Mouse (Mus musculus): ENCODE measurements around the gene Slit3. TPM values are rescaled to one million over a fixed set of nuclear protein-coding genes. Genes with fewer than 3 reads are reported as not detected.
A peak's percentile ranks its signal among the peaks of the same experiment; 100 is the strongest.

The Slit3 gene
- polyA plus RNA-seq, 1 experiment from 2014 or later: 50.0 TPM

DNA sequence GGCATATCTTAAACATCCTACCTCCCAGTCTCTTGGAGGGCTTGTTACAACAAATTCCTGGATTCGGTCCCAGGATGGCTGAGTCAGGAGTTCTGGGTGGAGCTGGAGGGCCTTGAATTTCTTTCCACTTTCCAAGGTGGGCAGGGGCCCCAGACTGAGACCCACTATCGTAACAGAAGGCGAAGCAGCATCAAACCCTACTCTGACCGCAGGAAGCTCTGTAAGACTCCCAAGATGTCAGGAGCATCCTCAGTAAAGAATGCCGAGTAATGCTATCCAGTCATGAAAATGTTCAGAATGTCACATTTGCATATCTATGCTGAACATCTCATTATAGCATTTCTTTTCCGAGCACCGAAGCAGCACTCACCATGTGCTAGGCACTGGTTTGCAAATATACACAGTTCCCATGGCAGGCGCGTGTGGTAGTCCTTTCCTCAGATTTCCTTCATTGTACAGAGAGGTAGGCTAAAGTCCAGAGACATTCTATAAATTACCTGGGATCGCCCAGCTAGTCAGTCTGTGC lies 140.6 kb downstream of the Slit3 start:
- H3K9me3 ChIP-seq (replicated peaks): no peaks in the 10 kb centered on the region; the same call in 1 of the 2 replicates
- H3K27me3 ChIP-seq: no peaks in the 10 kb centered on the region
- 82% methylated on average over 10 of the region's 10 CpGs for WGBS
- ATAC-seq (ENCODE audit: low FRiP score): no peak
- H3K4me2 ChIP-seq (replicated peaks): no peak overlapping the region
- no peak overlapping the region for H3K4me3 ChIP-seq
- no peaks in the 10 kb centered on the region for H3K36me3 ChIP-seq
- no peak overlapping the region for H3K9ac ChIP-seq
- no peak overlapping the region for H3K27ac ChIP-seq
- peaks cover 9% of the 10 kb centered on the region for H3K4me1 ChIP-seq

DNA sequence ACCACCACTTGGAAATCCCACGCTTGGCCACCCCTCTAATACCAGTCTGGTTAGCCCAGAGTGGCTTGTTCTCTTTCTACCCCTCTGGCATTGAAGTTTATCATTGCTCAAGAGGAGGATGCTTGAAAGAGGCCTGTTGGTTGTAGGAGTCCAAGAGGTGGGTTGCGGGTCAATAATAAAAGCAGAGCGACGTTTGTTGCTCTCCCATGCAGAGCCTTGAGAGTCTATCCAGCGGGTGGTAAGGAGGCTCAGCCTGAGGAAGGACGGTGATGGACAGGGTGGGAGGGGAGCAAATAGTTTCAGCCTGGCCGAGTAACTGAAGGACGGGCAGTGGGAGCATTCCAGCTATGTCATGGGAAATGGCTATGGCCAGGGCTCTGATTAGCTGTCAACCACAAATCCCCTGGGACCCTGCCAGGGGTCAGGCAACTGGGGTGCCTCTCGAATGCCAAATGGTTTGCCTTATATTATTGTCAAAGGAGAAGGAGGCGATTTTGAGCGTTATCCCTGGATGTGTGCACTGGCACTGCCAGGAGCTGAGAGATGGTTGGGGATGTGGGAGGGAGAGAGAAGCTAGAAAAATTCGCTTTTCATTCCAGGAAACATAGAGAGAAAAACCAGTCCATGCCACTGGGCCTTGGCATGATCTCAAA lies 141.4 kb downstream of the Slit3 start:
- H3K27ac ChIP-seq: no peak overlapping the region
- peaks cover 9% of the 10 kb centered on the region for H3K4me1 ChIP-seq
- 51% methylated on average over 12 of the region's 12 CpGs for WGBS
- no peak overlapping the region for H3K4me2 ChIP-seq (replicated peaks)
- no peak for ATAC-seq (ENCODE audit: low FRiP score)
- no peaks in the 10 kb centered on the region; the same call in 1 of the 2 replicates for H3K9me3 ChIP-seq (replicated peaks)
- H3K9ac ChIP-seq: no peak overlapping the region
- no peak overlapping the region for H3K4me3 ChIP-seq
- no peaks in the 10 kb centered on the region for H3K27me3 ChIP-seq
- no peaks in the 10 kb centered on the region for H3K36me3 ChIP-seq

DNA sequence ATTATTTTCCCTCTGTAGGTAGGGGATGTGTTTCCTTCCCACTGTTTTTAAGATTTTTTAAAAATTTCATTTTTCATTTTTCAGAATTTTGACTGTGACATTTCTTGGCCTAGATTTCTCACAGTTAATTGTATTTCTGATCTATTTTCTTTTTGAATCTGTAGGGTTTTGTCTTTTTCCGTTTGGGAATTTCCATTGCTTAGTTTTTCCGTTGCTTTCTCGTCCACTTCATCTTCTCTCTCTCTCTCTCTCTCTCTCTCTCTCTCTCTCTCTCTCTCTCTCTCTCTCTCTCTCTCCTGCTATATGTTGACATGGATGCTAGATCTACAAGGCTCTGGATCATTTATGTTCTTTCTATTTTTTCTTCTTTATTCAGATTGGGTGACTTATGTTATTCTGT lies 143.7 kb downstream of the Slit3 start:
- H3K4me2 ChIP-seq (replicated peaks): no peak overlapping the region
- no peaks in the 10 kb centered on the region; the same call in 1 of the 2 replicates for H3K9me3 ChIP-seq (replicated peaks)
- ATAC-seq (ENCODE audit: low FRiP score): no peak
- no peak overlapping the region for H3K4me3 ChIP-seq
- H3K27me3 ChIP-seq: no peaks in the 10 kb centered on the region
- peaks cover 9% of the 10 kb centered on the region for H3K4me1 ChIP-seq
- no peaks in the 10 kb centered on the region for H3K36me3 ChIP-seq
- WGBS: 94% methylated on average over 3 of the region's 3 CpGs
- H3K27ac ChIP-seq: no peak overlapping the region
- H3K9ac ChIP-seq: no peak overlapping the region

- 80% methylated on average over 9 of the region's 9 CpGs for WGBS
- Histone ChIP-seq H3K9me3 (replicated peaks) (no peaks in the 10 kb centered on the region), H3K4me3 (no peak overlapping the region), H3K27ac (no peak overlapping the region), H3K36me3 (no peaks in the 10 kb centered on the region), H3K27me3 (no peaks in the 10 kb centered on the region), H3K4me1 (peaks cover 15% of the 10 kb centered on the region), H3K9ac (no peak overlapping the region), H3K4me2 (replicated peaks) (no peak overlapping the region)
- ATAC-seq (ENCODE audit: low FRiP score): no peak
These were observed 149.4 kb downstream of the Slit3 start for GRCm38 (mm10) chr11:35270396-35270795.

DNA sequence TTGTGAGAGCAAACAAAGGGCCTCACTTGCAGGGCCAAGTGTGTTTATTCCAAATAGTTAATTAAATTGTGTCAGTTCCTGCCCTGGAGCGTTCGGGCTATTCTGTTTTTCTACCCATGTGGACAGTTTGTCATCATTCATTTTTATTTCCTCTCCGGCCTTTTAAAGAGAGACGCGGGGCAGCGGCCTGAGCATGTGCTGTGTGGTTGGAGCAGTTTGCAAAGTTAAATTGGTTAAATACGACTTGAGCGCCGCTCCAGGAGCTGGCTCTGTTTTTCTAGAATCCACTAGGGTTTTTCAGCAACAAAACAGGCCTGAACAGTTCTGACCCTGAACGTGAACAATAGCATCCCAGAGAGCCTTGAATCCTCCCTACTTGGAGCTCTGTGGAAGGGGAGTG lies 152.4 kb downstream of the Slit3 start:
- H3K27me3 ChIP-seq: no peaks in the 10 kb centered on the region
- peaks cover 20% of the 10 kb centered on the region for H3K4me1 ChIP-seq
- H3K4me3 ChIP-seq: no peak overlapping the region
- H3K9ac ChIP-seq: no peak overlapping the region
- no peaks in the 10 kb centered on the region for H3K36me3 ChIP-seq
- 37% methylated on average over 10 of the region's 10 CpGs for WGBS
- no peak overlapping the region for H3K27ac ChIP-seq
- no peak for ATAC-seq (ENCODE audit: low FRiP score)
- H3K9me3 ChIP-seq (replicated peaks): no peaks in the 10 kb centered on the region
- H3K4me2 ChIP-seq (replicated peaks): no peak overlapping the region

DNA sequence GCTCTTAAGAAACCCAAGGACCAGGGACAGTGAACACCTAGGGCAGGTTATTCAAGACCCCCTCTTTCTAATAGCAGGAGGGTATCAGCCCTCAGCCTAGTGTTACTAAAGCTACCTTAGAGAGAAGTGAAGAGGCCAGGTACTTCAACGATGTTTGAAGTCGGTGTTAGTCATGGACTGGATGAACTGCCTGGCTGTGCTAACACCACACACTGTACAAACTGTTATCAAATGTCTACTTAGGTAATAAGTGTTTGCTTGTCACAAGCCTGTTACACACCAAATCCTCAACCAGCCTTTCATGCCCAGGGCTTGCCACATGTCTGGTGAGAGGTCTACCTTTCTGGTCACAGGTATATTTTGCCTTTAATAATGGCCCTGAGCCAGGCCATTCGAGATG lies 153.0 kb downstream of the Slit3 start:
- WGBS: 95% methylated on average over 3 of the region's 3 CpGs
- H3K27ac ChIP-seq: no peak overlapping the region
- no peaks in the 10 kb centered on the region for H3K27me3 ChIP-seq
- no peaks in the 10 kb centered on the region for H3K36me3 ChIP-seq
- H3K4me1 ChIP-seq: peaks cover 21% of the 10 kb centered on the region
- no peak overlapping the region for H3K4me2 ChIP-seq (replicated peaks)
- ATAC-seq (ENCODE audit: low FRiP score): no peak
- no peaks in the 10 kb centered on the region for H3K9me3 ChIP-seq (replicated peaks)
- no peak overlapping the region for H3K9ac ChIP-seq
- no peak overlapping the region for H3K4me3 ChIP-seq

- Histone ChIP-seq H3K27me3 (no peaks in the 10 kb centered on the region), H3K4me1 (peaks cover 21% of the 10 kb centered on the region), H3K27ac (no peak overlapping the region), H3K4me3 (no peak overlapping the region), H3K9ac (no peak overlapping the region), H3K9me3 (replicated peaks) (no peaks in the 10 kb centered on the region), H3K4me2 (replicated peaks) (no peak overlapping the region), H3K36me3 (no peaks in the 10 kb centered on the region)
- ATAC-seq (ENCODE audit: low FRiP score): no peak
- 90% methylated on average over 7 of the region's 7 CpGs for WGBS
These were observed 154.3 kb downstream of the Slit3 start for GRCm38 (mm10) chr11:35275300-35275699.

DNA sequence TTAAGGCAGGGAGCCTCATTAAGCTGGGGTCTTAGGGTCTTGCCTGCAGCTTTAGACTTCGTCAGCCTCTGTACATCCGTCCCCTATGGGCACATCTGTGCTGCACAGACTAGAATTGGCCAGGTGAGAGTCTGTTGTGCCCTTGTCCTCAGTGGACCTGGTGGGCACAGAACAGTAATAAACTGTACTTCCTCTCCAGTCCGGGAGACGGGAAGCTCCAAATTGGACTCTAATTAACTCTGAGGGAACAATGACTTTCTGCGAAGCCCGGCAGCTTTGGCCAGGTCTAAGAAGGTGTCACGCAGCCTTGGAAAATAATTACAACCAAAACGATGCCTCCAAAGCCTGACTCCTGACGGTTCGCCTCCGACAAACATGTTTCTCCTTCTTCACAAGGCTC lies 155.0 kb downstream of the Slit3 start:
- Histone ChIP-seq H3K4me3 (no peak overlapping the region), H3K27me3 (no peaks in the 10 kb centered on the region; the same call in 1 of the 2 replicates), H3K9ac (no peak overlapping the region), H3K4me1 (peaks cover 21% of the 10 kb centered on the region), H3K4me2 (replicated peaks) (no peak overlapping the region), H3K36me3 (no peaks in the 10 kb centered on the region), H3K9me3 (replicated peaks) (no peaks in the 10 kb centered on the region), H3K27ac (no peak overlapping the region)
- no peak for ATAC-seq (ENCODE audit: low FRiP score)
- 80% methylated on average over 11 of the region's 11 CpGs for WGBS

DNA sequence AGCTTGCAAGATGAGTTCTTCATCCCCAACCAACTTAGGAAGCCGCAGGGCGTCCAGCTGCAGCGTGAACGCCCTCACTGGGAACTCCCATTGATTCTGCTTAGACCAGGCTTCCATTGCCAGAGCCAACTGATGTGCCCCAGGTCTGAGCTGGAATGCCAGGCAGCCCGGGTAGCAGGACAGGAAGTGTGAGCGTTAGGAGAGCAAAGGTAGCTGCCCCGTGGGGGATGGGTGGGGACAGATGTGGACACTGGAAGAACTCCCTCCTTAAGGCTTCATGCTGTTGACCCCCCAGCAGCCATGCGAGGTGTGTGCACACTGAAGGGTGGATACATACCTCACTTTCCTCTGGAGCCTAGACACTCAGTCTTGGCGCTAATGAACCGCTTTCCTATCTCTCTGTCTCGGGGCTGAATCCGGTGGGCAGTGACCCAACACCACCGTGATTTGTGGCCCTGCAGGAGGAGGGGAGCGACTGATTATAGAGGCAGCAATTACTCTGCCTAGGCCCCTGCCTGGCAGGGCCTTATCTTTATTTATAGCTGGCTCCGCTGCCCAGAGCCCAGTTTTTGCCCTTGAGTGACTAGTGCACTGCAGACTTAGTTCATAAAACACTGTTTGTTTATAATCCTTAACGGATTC lies 157.2 kb downstream of the Slit3 start:
- no peak overlapping the region for H3K27ac ChIP-seq
- ATAC-seq (ENCODE audit: low FRiP score): no peak

DNA sequence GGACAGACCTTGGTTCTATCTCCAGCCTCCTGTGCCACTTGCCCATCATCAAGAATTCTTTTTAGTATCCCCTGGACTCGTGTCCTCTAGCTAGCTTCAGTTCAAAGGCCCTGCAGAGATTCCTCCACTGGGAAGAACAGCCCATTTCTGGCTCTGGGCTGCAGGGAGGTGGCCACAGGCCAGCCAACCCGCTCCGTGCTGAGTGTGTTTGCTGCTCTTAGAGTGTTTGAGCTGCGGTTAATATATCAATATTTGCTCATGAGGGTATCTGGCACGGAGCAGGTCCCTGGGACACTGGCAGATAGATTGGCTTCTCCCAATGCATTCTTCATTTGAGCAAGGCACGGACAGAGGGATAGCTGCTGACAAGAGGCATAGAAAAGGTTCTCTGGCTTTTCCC lies 159.8 kb downstream of the Slit3 start:
- peaks cover 22% of the 10 kb centered on the region for H3K4me1 ChIP-seq
- no peak overlapping the region for H3K4me3 ChIP-seq
- no peak overlapping the region for H3K9ac ChIP-seq
- no peak overlapping the region for H3K4me2 ChIP-seq (replicated peaks)
- ATAC-seq (ENCODE audit: low FRiP score): no peak
- H3K9me3 ChIP-seq (replicated peaks): no peaks in the 10 kb centered on the region
- no peaks in the 10 kb centered on the region for H3K36me3 ChIP-seq
- H3K27me3 ChIP-seq: peaks cover 4% of the 10 kb centered on the region
- 90% methylated on average over 6 of the region's 6 CpGs for WGBS
- H3K27ac ChIP-seq: no peak overlapping the region

More for the DNA sequence above, 157.2 kb downstream of the Slit3 start:
- H3K4me3 ChIP-seq: no peak overlapping the region
- H3K9ac ChIP-seq: no peak overlapping the region
- H3K4me1 ChIP-seq: peaks cover 22% of the 10 kb centered on the region
- no peak overlapping the region for H3K4me2 ChIP-seq (replicated peaks)
- H3K9me3 ChIP-seq (replicated peaks): no peaks in the 10 kb centered on the region
- H3K36me3 ChIP-seq: no peaks in the 10 kb centered on the region
- WGBS: 75% methylated on average over 16 of the region's 16 CpGs
- peaks cover 4% of the 10 kb centered on the region for H3K27me3 ChIP-seq

DNA sequence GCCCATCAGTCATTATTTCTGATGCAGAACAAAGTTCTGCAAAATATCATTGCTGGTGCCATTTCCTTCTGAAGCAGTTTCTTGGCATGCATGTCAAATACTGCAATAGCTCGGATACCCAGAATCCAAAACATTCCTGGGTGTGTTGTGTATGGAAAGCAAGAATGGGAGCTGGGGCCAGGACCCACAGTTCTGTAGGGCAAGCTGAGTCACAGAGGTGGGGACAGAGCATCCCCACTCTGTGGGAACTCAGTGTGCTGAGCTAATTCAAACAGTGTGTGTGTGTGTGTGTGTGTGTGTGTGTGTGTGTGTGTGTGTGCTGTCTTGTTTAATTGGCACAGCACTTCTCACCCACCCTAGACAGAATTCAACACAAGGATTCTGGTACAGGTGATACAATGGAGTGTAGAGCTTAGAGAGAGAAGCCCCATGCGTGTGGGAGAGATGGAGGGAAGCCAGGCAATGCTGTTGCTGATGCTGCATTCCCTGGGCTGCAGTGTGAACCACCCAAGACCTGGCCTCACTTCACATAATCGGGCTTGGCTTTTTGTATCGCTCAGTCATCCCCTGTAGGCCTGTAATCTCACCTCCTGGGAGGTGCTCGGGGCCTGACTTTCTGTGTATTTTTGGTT lies 161.1 kb downstream of the Slit3 start:
- 78% methylated on average over 5 of the region's 5 CpGs for WGBS

DNA sequence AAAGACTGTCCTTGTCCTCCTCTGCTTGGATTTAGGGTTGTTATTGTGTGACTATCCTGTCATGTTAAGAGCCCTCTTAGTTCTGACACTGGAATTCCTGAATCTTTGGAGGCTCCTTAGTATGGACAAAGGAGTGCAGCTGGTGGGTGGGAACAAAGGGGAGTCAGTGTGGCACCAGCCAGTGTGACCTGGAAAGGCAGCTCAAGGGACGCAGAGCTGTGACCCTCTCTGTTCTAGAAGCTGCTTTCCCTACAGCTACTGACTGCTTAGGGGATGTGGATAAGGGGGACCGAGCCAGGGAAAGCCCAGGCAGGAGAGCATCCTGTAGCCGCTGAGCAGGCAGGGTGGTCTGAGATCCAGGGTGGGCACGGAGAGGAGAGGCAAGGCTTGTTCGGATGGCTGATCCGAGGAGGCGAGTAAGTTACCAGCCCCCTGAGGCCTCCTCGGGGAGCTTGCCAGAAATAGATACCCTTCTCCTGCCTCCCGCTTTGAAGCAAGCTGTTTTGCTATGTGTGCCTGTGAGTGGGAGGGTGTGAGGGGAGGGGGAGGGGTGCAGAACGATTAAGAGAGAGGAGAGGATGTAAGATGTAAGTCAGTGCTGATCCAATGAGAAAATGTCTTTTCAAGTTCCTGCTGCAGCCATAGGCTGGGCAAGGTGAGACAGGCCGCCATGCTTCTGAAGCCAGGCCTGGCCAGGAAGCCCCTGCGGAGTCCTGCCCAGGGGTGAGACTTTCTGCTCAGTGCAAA lies 162.0 kb downstream of the Slit3 start:
- no peak overlapping the region for H3K4me3 ChIP-seq
- peak; percentile 51; the same call in 1 of the 2 replicates for ATAC-seq (ENCODE audit: low FRiP score)
- peaks cover 21% of the 10 kb centered on the region for H3K4me1 ChIP-seq
- 18% methylated on average over 12 of the region's 12 CpGs for WGBS
- H3K36me3 ChIP-seq: no peaks in the 10 kb centered on the region
- H3K9ac ChIP-seq: 0 out of 2 replicates have a peak overlapping the region, but pooled peaks have one; percentile 38
- no peak overlapping the region for H3K27ac ChIP-seq
- peaks cover 4% of the 10 kb centered on the region for H3K27me3 ChIP-seq
- H3K4me2 ChIP-seq (replicated peaks): peak overlapping the region; percentile 6; the same call in 1 of the 2 replicates
- H3K9me3 ChIP-seq (replicated peaks): no peaks in the 10 kb centered on the region

More for the DNA sequence above, 161.1 kb downstream of the Slit3 start:
- Histone ChIP-seq H3K27me3 (peaks cover 4% of the 10 kb centered on the region), H3K9ac (no peak overlapping the region), H3K4me3 (no peak overlapping the region), H3K27ac (no peak overlapping the region), H3K4me1 (peaks cover 22% of the 10 kb centered on the region), H3K36me3 (no peaks in the 10 kb centered on the region), H3K9me3 (replicated peaks) (no peaks in the 10 kb centered on the region), H3K4me2 (replicated peaks) (no peak overlapping the region)
- no peak for ATAC-seq (ENCODE audit: low FRiP score)

Measured in hindbrain, embryonic 12.5 days (tissue).